Mouse (Mus musculus) intestine, postnatal 0 days (tissue): ENCODE results near the gene Ncam2. TPM values are rescaled to one million over a fixed set of nuclear protein-coding genes. Genes with fewer than 3 reads are reported as not detected.

Experiments
- ATAC-seq: fragments of 200-750 bp; cut with Nextera tagmentation; 2 replicates; pipeline ENCODE4 v1.8.0; 2017; ENCODE audit warnings: mild to moderate bottlenecking, moderate TSS enrichment, moderate library complexity
- H3K27ac ChIP-seq: fragments of 300-500 bp; sonication (generic); 2 replicates; pipeline ENCODE4 v1.5.1; 2014; ENCODE audit warnings: mild to moderate bottlenecking, low read depth, low read length, moderate library complexity
- H3K27me3 ChIP-seq: fragments of 300-500 bp; sonication (generic); replicated peaks from 2 replicates; pipeline ENCODE4 v1.6.1; 2014; ENCODE audit warnings: low read length, mixed read lengths; ENCODE audit not compliant: control insufficient read depth, insufficient read depth
- H3K36me3 ChIP-seq: fragments of 300-500 bp; sonication (generic); 2 replicates; pipeline ENCODE4 v1.6.1; 2014; ENCODE audit warnings: mild to moderate bottlenecking, moderate library complexity; ENCODE audit not compliant: control insufficient read depth, insufficient read depth
- H3K4me1 ChIP-seq: fragments of 300-500 bp; sonication (generic); replicated peaks from 2 replicates; pipeline ENCODE4 v1.6.1; 2014; ENCODE audit warnings: antibody characterized with exemption, low read length, mixed read lengths; ENCODE audit not compliant: control insufficient read depth, insufficient read depth
- H3K4me2 ChIP-seq: fragments of 300-500 bp; sonication (generic); replicated peaks from 2 replicates; pipeline ENCODE4 v1.6.1; 2014; ENCODE audit warnings: low read depth, mild to moderate bottlenecking, moderate library complexity
- H3K4me3 ChIP-seq: fragments of 300-500 bp; sonication (generic); 2 replicates; pipeline ENCODE4 v1.5.1; 2014; ENCODE audit warnings: low read depth, low read length
- H3K9ac ChIP-seq: fragments of 300-500 bp; sonication (generic); 2 replicates; pipeline ENCODE4 v1.6.1; 2014; ENCODE audit warnings: mild to moderate bottlenecking, low read depth, low read length
- H3K9me3 ChIP-seq: fragments of 300-500 bp; sonication (generic); 2 replicates; pipeline ENCODE4 v1.6.1; 2016; ENCODE audit warnings: mixed run types; ENCODE audit not compliant: control insufficient read depth
- CTCF ChIP-seq: sonication (generic); IDR thresholded peaks from 2 replicates; pipeline ENCODE4 v1.5.1; 2016; ENCODE audit warnings: low read depth, mild to moderate bottlenecking, control low read depth, antibody characterized with exemption, moderate library complexity
- WGBS: fragments of 180-500 bp; shearing (Covaris S2); extraction: QIAGEN DNeasy Blood & Tissue Kit; methylation state at CpG from one replicate; pipeline ENCODE4 v1.1.7; 2014; 5-methylcytosine and 5-hydroxymethylcytosine counted together
- polyA plus RNA-seq: library from polyadenylated mRNA; unstranded; fragments of >200 nt; fragmentation: Nextera tagmentation; extraction: Ambion mirVana; gene quantifications from 2 replicates; pipeline ENCODE4 v1.2.1, GENCODE M21; 2015

Gene Ncam2
- polyA plus RNA-seq, 1 experiment from 2014 or later, result 1.7 TPM

- no peaks in the 10 kb centered on the region for H3K4me1 ChIP-seq
- no peaks in the 10 kb centered on the region for H3K9me3 ChIP-seq
- H3K27ac ChIP-seq, result no peak overlapping the region
- 78% methylated on average over 4 of the region's 4 CpGs for WGBS
- H3K4me3 ChIP-seq, result no peak overlapping the region
- H3K4me2 ChIP-seq, result no peak overlapping the region
- no peak for ATAC-seq
- no peaks in the 10 kb centered on the region for H3K27me3 ChIP-seq
- no peaks in the 10 kb centered on the region for H3K36me3 ChIP-seq
- TF ChIP-seq CTCF, result no peak
- no peak overlapping the region for H3K9ac ChIP-seq
Measured at GRCm38 (mm10) chr16:81192607-81193006, 7.9 kb upstream of the Ncam2 start.

GRCm38 (mm10) chr16:81199467-81199866, 1.0 kb upstream of the Ncam2 start:
- WGBS, result 80% methylated on average over 5 of the region's 5 CpGs

GRCm38 (mm10) chr16:81201471-81201870, 974 bp downstream of the Ncam2 start:
- Histone ChIP-seq H3K4me3 (no peak overlapping the region), H3K36me3 (no peaks in the 10 kb centered on the region), H3K9me3 (no peaks in the 10 kb centered on the region), H3K4me2 (no peak overlapping the region), H3K9ac (no peak overlapping the region), H3K4me1 (no peaks in the 10 kb centered on the region), H3K27me3 (no peaks in the 10 kb centered on the region), H3K27ac (no peak overlapping the region)
- TF ChIP-seq CTCF, result no peak
- 37% methylated on average over 5 of the region's 5 CpGs for WGBS
- no peak for ATAC-seq

More at GRCm38 (mm10) chr16:81199467-81199866, 1.0 kb upstream of the Ncam2 start:
- ATAC-seq, result no peak
- Histone ChIP-seq H3K9me3 (no peaks in the 10 kb centered on the region), H3K36me3 (no peaks in the 10 kb centered on the region), H3K27ac (no peak overlapping the region), H3K4me1 (no peaks in the 10 kb centered on the region), H3K4me2 (no peak overlapping the region), H3K9ac (no peak overlapping the region), H3K4me3 (no peak overlapping the region), H3K27me3 (no peaks in the 10 kb centered on the region)
- TF ChIP-seq CTCF, result no peak

- Histone ChIP-seq H3K27ac (no peak overlapping the region), H3K4me1 (no peaks in the 10 kb centered on the region), H3K9ac (no peak overlapping the region), H3K4me2 (no peak overlapping the region), H3K36me3 (no peaks in the 10 kb centered on the region), H3K27me3 (no peaks in the 10 kb centered on the region), H3K4me3 (no peak overlapping the region), H3K9me3 (no peaks in the 10 kb centered on the region)
- 5% methylated on average over 4 of the region's 4 CpGs for WGBS
- TF ChIP-seq CTCF, result peak; percentile 80
- no peak for ATAC-seq
Measured at GRCm38 (mm10) chr16:81201992-81202391, 1.5 kb downstream of the Ncam2 start.

GRCm38 (mm10) chr16:81202721-81203161, 2.2 kb downstream of the Ncam2 start:
- no peaks in the 10 kb centered on the region for H3K9me3 ChIP-seq
- no peaks in the 10 kb centered on the region for H3K4me1 ChIP-seq
- peak overlapping the region; percentile 4; the same call in 1 of the 2 replicates for H3K4me2 ChIP-seq
- no peak for TF ChIP-seq CTCF
- no peaks in the 10 kb centered on the region for H3K36me3 ChIP-seq
- no peak overlapping the region for H3K27ac ChIP-seq
- no peak for ATAC-seq
- no peak overlapping the region for H3K9ac ChIP-seq
- no peaks in the 10 kb centered on the region for H3K27me3 ChIP-seq
- 66% methylated on average over 8 of the region's 8 CpGs for WGBS
- H3K4me3 ChIP-seq, result no peak overlapping the region

- Histone ChIP-seq H3K27ac (no peak overlapping the region), H3K4me2 (no peak overlapping the region), H3K4me3 (no peak overlapping the region), H3K9me3 (no peaks in the 10 kb centered on the region), H3K9ac (no peak overlapping the region), H3K27me3 (no peaks in the 10 kb centered on the region), H3K36me3 (no peaks in the 10 kb centered on the region), H3K4me1 (no peaks in the 10 kb centered on the region)
- TF ChIP-seq CTCF, result no peak
- ATAC-seq, result no peak
- 78% methylated on average over 12 of the region's 12 CpGs for WGBS
Measured at GRCm38 (mm10) chr16:81204405-81205034, 4.0 kb downstream of the Ncam2 start.

GRCm38 (mm10) chr16:81221176-81221575, 20.7 kb downstream of the Ncam2 start:
- Histone ChIP-seq H3K27ac (no peak overlapping the region), H3K4me1 (no peaks in the 10 kb centered on the region), H3K36me3 (no peaks in the 10 kb centered on the region), H3K4me2 (no peak overlapping the region), H3K27me3 (no peaks in the 10 kb centered on the region), H3K9me3 (no peaks in the 10 kb centered on the region), H3K9ac (no peak overlapping the region), H3K4me3 (no peak overlapping the region)
- 79% methylated on average over 3 of the region's 3 CpGs for whole genome bisulfite sequencing
- TF ChIP-seq CTCF, result no peak
- ATAC-seq, result no peak
